Mouse (Mus musculus) embryonic facial prominence, embryonic 12.5 days (tissue): Measurements from ENCODE around the gene Krtap3-3. TPM values are rescaled to one million over a fixed set of nuclear protein-coding genes. Genes with fewer than 3 reads are reported as not detected.
"Not testable (repeated sequence)": the region's sequence is repeated elsewhere in the genome, so short reads cannot be mapped to it uniquely, and the experiment has no call there.

Experiments used
- ATAC-seq: fragments of 200-750 bp; cut with Nextera tagmentation; 2 replicates; pipeline ENCODE4 v1.8.0; 2017; ENCODE audit not compliant: insufficient number of reproducible peaks, insufficient read depth, low FRiP score, low TSS enrichment
- H3K27ac ChIP-seq: fragments of 300-500 bp; sonication (generic); 2 replicates; pipeline ENCODE4 v1.5.1; 2016; ENCODE audit warnings: mild to moderate bottlenecking
- H3K27me3 ChIP-seq: fragments of 300-500 bp; sonication (generic); 2 replicates; pipeline ENCODE4 v1.6.1; 2016; ENCODE audit warnings: mild to moderate bottlenecking, moderate library complexity
- H3K36me3 ChIP-seq: fragments of 300-500 bp; sonication (generic); 2 replicates; pipeline ENCODE4 v1.6.1; 2016; ENCODE audit warnings: mild to moderate bottlenecking
- H3K4me1 ChIP-seq: fragments of 300-500 bp; sonication (generic); 2 replicates; pipeline ENCODE4 v1.6.1; 2016
- H3K4me2 ChIP-seq: fragments of 300-500 bp; sonication (generic); replicated peaks from 2 replicates; pipeline ENCODE4 v1.6.1; 2016; ENCODE audit warnings: mild to moderate bottlenecking, moderate library complexity
- H3K4me3 ChIP-seq: fragments of 300-500 bp; sonication (generic); 2 replicates; pipeline ENCODE4 v1.5.1; 2016; ENCODE audit warnings: mild to moderate bottlenecking
- H3K9ac ChIP-seq: fragments of 300-500 bp; sonication (generic); 2 replicates; pipeline ENCODE4 v1.6.1; 2016; ENCODE audit warnings: mild to moderate bottlenecking, moderate library complexity
- H3K9me3 ChIP-seq: fragments of 300-500 bp; sonication (generic); 2 replicates; pipeline ENCODE4 v1.6.1; 2016; ENCODE audit warnings: mild to moderate bottlenecking, moderate library complexity
- WGBS: fragments of 180-500 bp; shearing (Covaris S2); methylation state at CpG from one replicate; pipeline ENCODE4 v1.1.7; 2016; 5-methylcytosine and 5-hydroxymethylcytosine counted together
- polyA plus RNA-seq: library from polyadenylated mRNA; unstranded; fragments of >200 nt; fragmentation: Nextera tagmentation; extraction: Ambion mirVana; gene quantifications from 2 replicates; pipeline ENCODE4 v1.2.1, GENCODE M21; 2016

The Krtap3-3 gene
- not detected in 2 replicates for polyA plus RNA-seq

DNA sequence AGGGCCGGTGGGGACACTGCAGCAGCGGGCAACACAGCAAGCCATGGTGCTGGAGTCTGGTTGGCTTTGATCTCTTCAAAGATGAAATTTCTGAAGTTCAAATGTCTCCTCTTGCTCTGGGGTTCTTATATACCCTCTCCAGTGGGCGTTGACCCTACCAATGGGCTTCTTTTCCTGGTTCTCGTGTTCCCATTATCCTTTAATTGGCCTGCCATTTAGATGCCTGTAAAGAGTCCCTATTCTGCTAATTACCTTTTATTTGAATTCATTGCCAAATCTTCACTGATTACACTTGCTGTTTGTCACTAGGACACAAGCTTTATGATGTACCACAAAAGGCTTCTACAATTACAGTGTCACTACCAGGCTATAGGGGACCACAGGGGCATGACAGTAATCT, at the start of gene Krtap3-3:
Gene Krtap3-3, minus strand, starts transcription at position 101 of the 400 bp plus-strand sequence.
- Histone ChIP-seq H3K27ac (no peak within 1 kb of the TSS), H3K9ac (no peak within 1 kb of the TSS), H3K27me3 (no peaks in the 10 kb centered on the region), H3K36me3 (no peaks in the 10 kb centered on the region), H3K4me3 (no peak within 1 kb of the TSS), H3K4me2 (no peak within 1 kb of the TSS), H3K9me3 (no peaks in the 10 kb centered on the region), H3K4me1 (no peaks in the 10 kb centered on the region)
- no peak for ATAC-seq
- WGBS, result 72% methylated on average over 4 of the region's 4 CpGs

DNA sequence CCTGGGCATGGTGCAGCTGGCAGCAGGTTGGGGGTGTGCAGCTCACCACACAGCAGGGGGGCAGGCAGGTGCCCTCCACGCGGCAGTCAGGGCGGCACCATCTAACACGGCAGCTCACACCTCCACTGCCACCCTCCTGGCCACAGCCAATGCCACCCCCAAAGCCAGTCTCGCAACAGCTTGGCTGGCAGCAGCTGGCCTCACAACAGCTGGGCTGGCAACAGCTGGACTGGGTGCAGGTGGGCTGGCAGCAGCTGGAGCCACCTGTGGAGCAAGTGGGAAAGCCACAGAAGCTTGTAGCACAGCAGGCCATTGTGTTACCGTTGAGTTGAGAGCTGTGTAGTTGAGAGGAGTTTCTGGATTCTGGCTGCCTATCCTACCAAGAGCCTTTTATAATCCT, 47.1 kb upstream of the Krtap3-3 start, which contains the start of gene Krtap9-3:
Gene Krtap9-3, minus strand, starts transcription at position 364 of the 400 bp plus-strand sequence.
- H3K9me3 ChIP-seq, H3K36me3 ChIP-seq, ATAC-seq, H3K4me2 ChIP-seq, H3K27me3 ChIP-seq, H3K9ac ChIP-seq, H3K27ac ChIP-seq, H3K4me1 ChIP-seq, H3K4me3 ChIP-seq: not testable (repeated sequence)
- 79% methylated on average over 6 of the region's 6 CpGs for WGBS

DNA sequence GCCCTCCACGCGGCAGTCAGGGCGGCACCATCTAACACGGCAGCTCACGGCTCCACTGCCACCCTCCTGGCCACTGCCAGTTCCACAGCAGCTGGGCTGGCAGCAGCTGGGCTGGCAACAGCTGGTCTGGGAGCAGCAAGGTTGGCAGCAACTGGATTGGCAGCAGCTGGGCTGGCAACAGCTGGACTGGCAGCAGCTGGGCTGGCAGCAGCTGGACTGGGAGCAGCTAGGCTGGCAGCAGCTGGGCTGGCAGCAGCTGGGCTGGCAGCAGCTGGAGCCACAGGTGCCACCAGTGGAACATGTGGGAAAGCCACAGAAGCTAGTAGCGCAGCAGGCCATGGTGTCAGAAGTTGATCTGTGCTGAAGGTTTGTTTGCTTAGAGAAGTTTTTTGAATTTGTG, 40.3 kb upstream of the Krtap3-3 start, which contains the start of gene Krtap1-3:
Gene Krtap1-3, minus strand, starts transcription at position 359 of the 400 bp plus-strand sequence.
- Histone ChIP-seq H3K27ac (no peak within 1 kb of the TSS), H3K36me3 (no peaks in the 10 kb centered on the region), H3K9me3 (no peaks in the 10 kb centered on the region), H3K4me3 (no peak within 1 kb of the TSS), H3K9ac (no peak within 1 kb of the TSS), H3K4me1 (no peaks in the 10 kb centered on the region), H3K27me3 (0 out of 2 replicates have a peak, but pooled peaks cover 3% of the 10 kb centered on the region), H3K4me2 (no peak within 1 kb of the TSS)
- 85% methylated on average over 6 of the region's 6 CpGs for WGBS
- ATAC-seq, result no peak

DNA sequence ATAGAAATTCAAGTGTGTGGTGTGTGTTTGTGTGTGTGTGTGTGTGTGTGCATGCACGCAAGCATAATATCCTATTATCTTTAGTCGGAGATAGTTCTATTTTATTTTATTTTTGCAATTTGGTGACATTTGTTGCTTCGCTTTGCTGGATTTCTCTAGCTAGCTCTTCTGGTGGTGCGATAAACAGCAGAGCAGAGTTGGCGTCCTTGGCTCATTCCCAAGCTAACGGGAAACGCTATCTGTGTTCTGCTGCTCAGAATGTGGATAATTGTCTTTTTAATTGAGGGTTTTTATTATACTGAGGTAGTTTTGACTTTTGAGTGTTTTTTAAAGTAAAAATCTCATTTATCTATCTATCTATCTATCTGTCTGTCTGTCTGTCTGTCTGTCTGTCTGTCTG, 34.4 kb upstream of the Krtap3-3 start:
- H3K27me3 ChIP-seq, result no peaks in the 10 kb centered on the region
- no peak overlapping the region for H3K27ac ChIP-seq
- H3K4me3 ChIP-seq, result no peak overlapping the region
- no peaks in the 10 kb centered on the region for H3K36me3 ChIP-seq
- whole genome bisulfite sequencing, result 90% methylated on average over 7 of the region's 7 CpGs
- H3K9me3 ChIP-seq, result no peaks in the 10 kb centered on the region
- ATAC-seq, result no peak
- no peak overlapping the region for H3K9ac ChIP-seq
- no peak overlapping the region for H3K4me2 ChIP-seq
- no peaks in the 10 kb centered on the region for H3K4me1 ChIP-seq

DNA sequence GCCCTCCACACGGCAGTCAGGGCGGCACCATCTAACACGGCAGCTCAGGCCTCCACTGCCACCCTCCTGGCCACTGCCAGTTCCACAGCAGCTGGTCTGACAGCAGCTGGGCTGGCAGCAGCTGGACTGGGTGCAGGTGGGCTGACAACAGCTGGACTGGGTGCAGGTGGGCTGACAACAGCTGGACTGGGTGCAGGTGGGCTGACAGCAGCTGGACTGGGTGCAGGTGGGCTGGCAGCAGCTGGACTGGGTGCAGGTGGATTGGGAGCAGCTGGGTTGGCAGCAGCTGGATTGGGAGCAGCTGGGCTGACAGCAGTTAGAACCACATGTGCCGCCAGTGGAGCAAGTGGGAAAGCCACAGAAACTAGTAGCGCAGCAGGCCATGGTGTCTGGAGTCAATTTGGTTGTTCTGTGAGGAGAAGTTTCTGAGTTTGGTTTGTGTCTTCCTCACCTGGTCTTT, 32.6 kb upstream of the Krtap3-3 start, which contains the start of gene Krtap1-4:
Gene Krtap1-4, minus strand, starts transcription at position 410 of the 460 bp plus-strand sequence.
- ATAC-seq, result no peak
- Histone ChIP-seq H3K4me1 (no peaks in the 10 kb centered on the region), H3K9ac (no peak within 1 kb of the TSS), H3K9me3 (no peaks in the 10 kb centered on the region), H3K4me3 (no peak within 1 kb of the TSS), H3K36me3 (no peaks in the 10 kb centered on the region), H3K27me3 (no peaks in the 10 kb centered on the region), H3K27ac (no peak within 1 kb of the TSS), H3K4me2 (no peak within 1 kb of the TSS)
- 72% methylated on average over 5 of the region's 5 CpGs for WGBS

DNA sequence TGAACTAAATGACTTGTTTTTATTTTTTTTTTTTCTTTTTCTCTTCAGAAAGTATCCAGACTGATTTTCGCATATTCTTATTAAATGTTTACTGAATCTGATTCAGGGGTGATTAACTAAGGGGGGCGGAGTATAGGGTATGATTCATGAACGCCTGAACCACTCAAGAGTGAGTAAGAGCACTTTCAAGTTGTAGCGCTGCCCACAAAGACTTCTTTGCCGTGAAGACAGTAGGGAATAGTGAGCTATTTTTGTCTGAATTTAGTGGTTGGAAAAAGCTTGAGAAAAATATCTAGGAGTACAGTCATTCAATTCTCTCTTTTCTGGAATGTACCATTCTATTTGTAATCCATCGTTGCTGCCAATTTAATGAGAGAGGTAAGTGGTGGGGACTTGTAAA, 30.9 kb upstream of the Krtap3-3 start:
- WGBS, result 88% methylated on average over 6 of the region's 6 CpGs
- no peak overlapping the region for H3K27ac ChIP-seq
- no peak overlapping the region for H3K4me2 ChIP-seq
- no peaks in the 10 kb centered on the region for H3K4me1 ChIP-seq
- H3K36me3 ChIP-seq, result no peaks in the 10 kb centered on the region
- ATAC-seq, result no peak
- H3K27me3 ChIP-seq, result no peaks in the 10 kb centered on the region
- H3K9ac ChIP-seq, result no peak overlapping the region
- H3K4me3 ChIP-seq, result no peak overlapping the region
- H3K9me3 ChIP-seq, result no peaks in the 10 kb centered on the region

DNA sequence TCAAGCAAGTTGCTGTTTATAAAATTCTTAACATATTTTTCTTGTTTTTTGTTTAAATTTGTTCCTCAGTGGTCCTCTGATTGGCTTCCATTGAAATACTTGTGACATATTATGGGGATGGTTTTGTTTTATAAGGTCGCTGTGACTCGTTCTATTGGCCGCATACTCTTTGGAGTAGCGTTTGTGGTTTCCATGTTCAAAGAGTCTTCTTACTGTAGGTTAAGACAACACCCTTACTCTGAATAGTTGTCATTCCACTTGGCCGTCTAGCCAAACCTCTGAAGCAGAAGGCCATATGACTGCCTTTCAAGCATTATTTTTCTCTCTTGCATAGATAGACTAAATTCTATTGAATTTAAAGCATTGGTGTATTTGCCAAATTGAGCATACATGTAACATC, 30.4 kb upstream of the Krtap3-3 start:
- no peaks in the 10 kb centered on the region for H3K36me3 ChIP-seq
- no peaks in the 10 kb centered on the region for H3K4me1 ChIP-seq
- no peak overlapping the region for H3K27ac ChIP-seq
- no peak overlapping the region for H3K9ac ChIP-seq
- no peak overlapping the region for H3K4me2 ChIP-seq
- no peaks in the 10 kb centered on the region for H3K9me3 ChIP-seq
- 86% methylated on average over 5 of the region's 5 CpGs for WGBS
- H3K4me3 ChIP-seq, result no peak overlapping the region
- no peaks in the 10 kb centered on the region for H3K27me3 ChIP-seq
- no peak for ATAC-seq

DNA sequence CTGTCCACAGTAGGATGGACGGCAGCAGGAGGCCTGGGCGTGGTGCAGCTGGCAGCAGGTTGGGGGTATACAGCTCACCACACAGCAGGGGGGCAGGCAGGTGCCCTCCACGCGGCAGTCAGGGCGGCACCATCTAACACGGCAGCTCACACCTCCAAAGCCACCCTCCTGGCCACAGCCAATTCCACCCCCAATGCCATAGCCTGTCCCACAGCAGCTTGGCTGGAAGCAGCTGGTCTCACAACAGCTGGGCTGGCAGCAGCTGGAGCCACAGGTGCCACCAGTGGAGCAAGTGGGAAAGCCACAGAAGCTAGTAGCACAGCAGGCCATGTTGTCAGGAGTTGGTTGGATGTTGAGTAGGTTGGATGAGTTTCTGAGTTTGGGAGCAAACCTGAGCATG, 30.0 kb upstream of the Krtap3-3 start, which contains the start of gene Krtap1-5:
Gene Krtap1-5, minus strand, starts transcription at position 381 of the 400 bp plus-strand sequence.
- no peaks in the 10 kb centered on the region for H3K27me3 ChIP-seq
- H3K9ac ChIP-seq, result no peak within 1 kb of the TSS
- no peak within 1 kb of the TSS for H3K4me3 ChIP-seq
- no peak within 1 kb of the TSS for H3K27ac ChIP-seq
- 74% methylated on average over 6 of the region's 6 CpGs for WGBS
- no peaks in the 10 kb centered on the region for H3K4me1 ChIP-seq
- no peak for ATAC-seq
- H3K4me2 ChIP-seq, result no peak within 1 kb of the TSS
- no peaks in the 10 kb centered on the region for H3K36me3 ChIP-seq
- no peaks in the 10 kb centered on the region for H3K9me3 ChIP-seq

DNA sequence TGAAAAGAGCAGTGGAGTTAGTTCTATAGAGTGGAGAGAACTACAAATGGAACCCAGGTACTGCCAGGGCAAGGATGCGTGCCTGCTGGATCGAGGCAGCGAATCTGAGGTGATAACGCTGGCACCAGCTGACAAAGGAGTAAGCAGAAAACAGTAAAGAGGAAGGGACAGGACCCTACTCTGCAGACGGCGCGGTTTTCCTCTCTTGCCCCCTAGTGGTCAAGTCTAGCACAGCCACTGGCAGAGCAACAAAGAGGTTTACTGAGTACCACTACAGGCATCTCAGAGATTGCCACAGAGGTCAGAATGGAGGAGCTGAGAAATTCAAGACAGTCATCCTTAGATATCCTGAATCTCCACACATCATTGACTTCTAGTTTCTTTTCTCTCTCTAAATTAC, 23.4 kb upstream of the Krtap3-3 start:
- H3K27me3 ChIP-seq, result no peaks in the 10 kb centered on the region
- WGBS, result 3% methylated on average over 7 of the region's 7 CpGs
- no peak overlapping the region for H3K27ac ChIP-seq
- no peaks in the 10 kb centered on the region for H3K9me3 ChIP-seq
- H3K36me3 ChIP-seq, result no peaks in the 10 kb centered on the region
- no peak overlapping the region for H3K9ac ChIP-seq
- no peak overlapping the region for H3K4me3 ChIP-seq
- no peak for ATAC-seq
- peak overlapping the region; percentile 35 for H3K4me2 ChIP-seq
- no peaks in the 10 kb centered on the region for H3K4me1 ChIP-seq

DNA sequence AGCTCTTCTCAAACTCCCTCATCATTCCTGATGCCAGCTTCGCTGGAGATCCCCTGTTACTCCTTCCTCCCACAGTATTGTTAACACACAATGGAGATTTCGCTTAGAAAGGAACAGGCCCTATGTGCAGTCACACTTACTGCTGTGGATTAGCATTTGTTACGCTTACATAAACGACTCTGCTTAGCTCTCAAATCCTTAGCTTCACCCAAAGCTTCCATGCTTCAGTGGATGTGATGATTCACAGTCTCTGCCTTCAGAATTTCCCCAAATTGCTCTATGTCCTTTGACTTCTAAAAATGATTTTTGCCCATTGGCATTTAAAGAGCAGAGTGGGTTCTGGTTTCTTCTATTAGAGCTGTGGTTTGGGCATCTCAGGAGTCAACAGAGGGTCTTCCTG, 22.5 kb upstream of the Krtap3-3 start:
- Histone ChIP-seq H3K27ac (no peak overlapping the region), H3K9ac (no peak overlapping the region), H3K9me3 (no peaks in the 10 kb centered on the region), H3K4me1 (no peaks in the 10 kb centered on the region), H3K27me3 (no peaks in the 10 kb centered on the region), H3K36me3 (no peaks in the 10 kb centered on the region), H3K4me2 (no peak overlapping the region), H3K4me3 (no peak overlapping the region)
- no peak for ATAC-seq
- 66% methylated on average over 4 of the region's 4 CpGs for WGBS

DNA sequence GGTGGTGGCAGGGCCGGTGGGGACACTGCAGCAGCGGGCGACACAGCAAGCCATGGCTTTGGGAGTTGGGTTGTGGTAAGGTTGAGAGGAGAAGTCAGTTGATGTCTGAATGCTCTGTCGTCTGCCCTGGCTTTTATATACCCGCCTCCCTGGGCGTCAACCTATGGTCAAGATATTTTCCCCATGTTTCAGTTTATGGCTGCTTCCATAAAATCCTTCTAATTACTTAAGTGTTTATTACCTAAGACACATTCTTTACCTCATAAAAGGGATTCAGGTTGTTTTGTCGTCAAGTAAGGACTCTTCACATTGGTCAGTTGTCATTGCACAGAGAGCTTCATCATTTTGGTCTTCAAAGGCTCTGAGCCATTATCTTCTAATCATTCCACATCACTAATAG, 15.9 kb upstream of the Krtap3-3 start, which contains the start of gene Krtap3-1:
Gene Krtap3-1, minus strand, starts transcription at position 101 of the 400 bp plus-strand sequence.
- H3K4me3 ChIP-seq, result no peak within 1 kb of the TSS
- H3K27ac ChIP-seq, result no peak within 1 kb of the TSS
- no peaks in the 10 kb centered on the region for H3K36me3 ChIP-seq
- no peaks in the 10 kb centered on the region for H3K27me3 ChIP-seq
- WGBS, result 87% methylated on average over 7 of the region's 7 CpGs
- no peaks in the 10 kb centered on the region for H3K9me3 ChIP-seq
- no peaks in the 10 kb centered on the region for H3K4me1 ChIP-seq
- H3K4me2 ChIP-seq, result no peak within 1 kb of the TSS
- no peak within 1 kb of the TSS for H3K9ac ChIP-seq
- ATAC-seq, result no peak

DNA sequence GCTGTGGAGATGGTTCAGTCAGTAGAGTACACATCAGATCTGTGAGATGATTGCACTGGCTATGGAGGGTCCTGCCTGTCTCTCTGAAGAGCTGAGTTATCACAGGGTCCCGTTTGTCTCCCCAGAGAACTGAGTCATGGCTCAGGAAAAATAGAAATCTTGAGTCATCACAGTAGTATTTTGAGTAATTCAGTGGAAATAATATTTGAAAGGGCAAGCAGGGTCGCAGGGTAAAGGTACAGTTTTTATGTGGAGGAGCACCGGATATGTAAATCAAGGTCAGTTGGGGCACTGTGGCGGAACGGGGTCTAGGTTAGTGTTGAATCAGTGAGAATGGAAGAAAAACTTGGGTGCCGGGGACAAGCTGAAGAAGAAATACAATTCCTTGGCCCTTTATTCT, 11.9 kb upstream of the Krtap3-3 start:
- 80% methylated on average over 6 of the region's 6 CpGs for WGBS
- H3K9ac ChIP-seq, result no peak overlapping the region

More for the DNA sequence above, 11.9 kb upstream of the Krtap3-3 start:
- H3K4me1 ChIP-seq, result no peaks in the 10 kb centered on the region
- no peaks in the 10 kb centered on the region for H3K9me3 ChIP-seq
- no peak overlapping the region for H3K27ac ChIP-seq
- H3K4me2 ChIP-seq, result no peak overlapping the region
- no peak overlapping the region for H3K4me3 ChIP-seq
- ATAC-seq, result no peak
- no peaks in the 10 kb centered on the region for H3K36me3 ChIP-seq
- H3K27me3 ChIP-seq, result no peaks in the 10 kb centered on the region
